Comparison of ENCODE assay signal across 13 mouse cellular contexts in genomic region chr7:36709974-36710373, GRCm38 (mm10). TPM values are rescaled to one million over a fixed set of nuclear protein-coding genes. Genes with fewer than 3 reads are reported as not detected.
DNase-seq lines count a peak whose midpoint lies in the region; ATAC-seq and TF ChIP-seq lines count a peak whose summit lies in the region.
"Had no signal": no experiment of that assay in that cellular context is flagged by ENCODE, and none has a peak within 500 bp of the region (broad histone marks: within the 10 kb centered on the region; RNA-seq: fewer than 3 reads in every experiment).

No protein-coding gene starts in this region.

- no peaks in the 10 kb centered on the region for H3K36me3 ChIP-seq in forebrain, embryonic 11.5 days (ENCODE audit: control insufficient read depth, insufficient read depth, low read length)
- H3K36me3 ChIP-seq in forebrain, embryonic 14.5 days (ENCODE audit: control insufficient read depth, insufficient read depth, low read length) = no peaks in the 10 kb centered on the region
- no peaks in the 10 kb centered on the region for H3K36me3 ChIP-seq in midbrain, postnatal 0 days (ENCODE audit: insufficient read depth, low read length)
- H3K36me3 ChIP-seq in midbrain, embryonic 15.5 days (replicated peaks) = no peaks in the 10 kb centered on the region
- no peaks in the 10 kb centered on the region for H3K36me3 ChIP-seq in limb, embryonic 13.5 days
- no peaks in the 10 kb centered on the region for H3K36me3 ChIP-seq in stomach, postnatal 0 days (ENCODE audit: control insufficient read depth, insufficient read depth, low read length)
- H3K36me3 ChIP-seq: heart, embryonic 12.5 days had no signal

- TF ChIP-seq CTCF in midbrain, postnatal 0 days (IDR thresholded peaks at IDR 0.05) = no peak
- no peak for TF ChIP-seq CTCF in stomach, postnatal 0 days (IDR thresholded peaks at IDR 0.05; ENCODE audit: low read depth)

- no peak overlapping the region for H3K4me2 ChIP-seq in forebrain, embryonic 11.5 days (ENCODE audit: low read depth, low read length, severe bottlenecking)
- no peak overlapping the region for H3K4me2 ChIP-seq in forebrain, embryonic 14.5 days (ENCODE audit: low read length)
- peak overlapping the region; percentile 12; the same call in 1 of the 2 replicates for H3K4me2 ChIP-seq in midbrain, postnatal 0 days (ENCODE audit: low read depth, low read length, poor library complexity, severe bottlenecking)
- no peak overlapping the region for H3K4me2 ChIP-seq in midbrain, embryonic 15.5 days
- peak overlapping the region; percentile 58 for H3K4me2 ChIP-seq in limb, embryonic 13.5 days (replicated peaks)
- 0 out of 2 replicates have a peak overlapping the region, but pooled peaks have one; percentile 23 for H3K4me2 ChIP-seq in stomach, postnatal 0 days (replicated peaks; ENCODE audit: low read depth)
- H3K4me2 ChIP-seq: heart, embryonic 12.5 days had no signal

- H3K27ac ChIP-seq in forebrain, embryonic 11.5 days (ENCODE audit: low read depth, low read length) = peak overlapping the region; percentile 51; the same call in 1 of the 2 replicates
- H3K27ac ChIP-seq in forebrain, embryonic 14.5 days (ENCODE audit: low read depth, low read length) = no peak overlapping the region
- H3K27ac ChIP-seq in midbrain, postnatal 0 days (ENCODE audit: low read depth, low read length) = no peak overlapping the region
- H3K27ac ChIP-seq in midbrain, embryonic 15.5 days = no peak overlapping the region
- no peak overlapping the region for H3K27ac ChIP-seq in limb, embryonic 13.5 days
- H3K27ac ChIP-seq in stomach, postnatal 0 days (replicated peaks) = no peak overlapping the region

- H3K9me3 ChIP-seq in forebrain, embryonic 11.5 days (ENCODE audit: control insufficient read depth, low read length) = no peaks in the 10 kb centered on the region
- H3K9me3 ChIP-seq in forebrain, embryonic 14.5 days (replicated peaks; ENCODE audit: control insufficient read depth, low read length) = no peaks in the 10 kb centered on the region
- H3K9me3 ChIP-seq in midbrain, postnatal 0 days (ENCODE audit: low read length) = no peaks in the 10 kb centered on the region
- no peaks in the 10 kb centered on the region for H3K9me3 ChIP-seq in midbrain, embryonic 15.5 days
- no peaks in the 10 kb centered on the region for H3K9me3 ChIP-seq in limb, embryonic 13.5 days
- H3K9me3 ChIP-seq in stomach, postnatal 0 days (ENCODE audit: control insufficient read depth, low read length) = no peaks in the 10 kb centered on the region
- H3K9me3 ChIP-seq: heart, embryonic 12.5 days had no signal

- H3K4me1 ChIP-seq in forebrain, embryonic 11.5 days (replicated peaks; ENCODE audit: control insufficient read depth, insufficient read depth, low read length) = peaks cover 28% of the 10 kb centered on the region
- H3K4me1 ChIP-seq in forebrain, embryonic 14.5 days (ENCODE audit: control insufficient read depth, insufficient read depth, low read length) = peaks cover 40% of the 10 kb centered on the region
- H3K4me1 ChIP-seq in midbrain, postnatal 0 days (ENCODE audit: insufficient read depth, low read length) = no peaks in the 10 kb centered on the region; the same call in 1 of the 2 replicates
- H3K4me1 ChIP-seq in midbrain, embryonic 15.5 days = peaks cover 43% of the 10 kb centered on the region
- peaks cover 60% of the 10 kb centered on the region for H3K4me1 ChIP-seq in limb, embryonic 13.5 days
- H3K4me1 ChIP-seq in stomach, postnatal 0 days (replicated peaks; ENCODE audit: control insufficient read depth, insufficient read depth) = no peaks in the 10 kb centered on the region

- no peak for TF ChIP-seq EP300 in stomach, postnatal 0 days (optimal IDR thresholded peaks at IDR 0.05)

- H3K9ac ChIP-seq in forebrain, embryonic 11.5 days (ENCODE audit: low read length) = no peak overlapping the region
- H3K9ac ChIP-seq in forebrain, embryonic 14.5 days (ENCODE audit: low read length) = no peak overlapping the region
- no peak overlapping the region for H3K9ac ChIP-seq in midbrain, postnatal 0 days (replicated peaks; ENCODE audit: low read length, poor library complexity, severe bottlenecking)
- no peak overlapping the region for H3K9ac ChIP-seq in midbrain, embryonic 15.5 days
- no peak overlapping the region for H3K9ac ChIP-seq in limb, embryonic 13.5 days
- H3K9ac ChIP-seq in stomach, postnatal 0 days (ENCODE audit: low read length) = no peak overlapping the region
- H3K9ac ChIP-seq: heart, embryonic 12.5 days had no signal

- 65% methylated on average over 12 of the region's 12 CpGs for WGBS in forebrain, embryonic 11.5 days
- WGBS in forebrain, embryonic 14.5 days = 32% methylated on average over 12 of the region's 12 CpGs
- WGBS in midbrain, postnatal 0 days = 41% methylated on average over 12 of the region's 12 CpGs
- 51% methylated on average over 12 of the region's 12 CpGs for WGBS in midbrain, embryonic 15.5 days
- 10% methylated on average over 12 of the region's 12 CpGs for WGBS in limb, embryonic 13.5 days
- 24% methylated on average over 12 of the region's 12 CpGs for WGBS in stomach, postnatal 0 days

- H3K27me3 ChIP-seq in forebrain, embryonic 11.5 days (ENCODE audit: control insufficient read depth, insufficient read depth, low read length) = no peaks in the 10 kb centered on the region
- H3K27me3 ChIP-seq in forebrain, embryonic 14.5 days (replicated peaks; ENCODE audit: control insufficient read depth, insufficient read depth, low read length) = no peaks in the 10 kb centered on the region
- no peaks in the 10 kb centered on the region for H3K27me3 ChIP-seq in midbrain, postnatal 0 days (ENCODE audit: insufficient read depth, low read length)
- no peaks in the 10 kb centered on the region for H3K27me3 ChIP-seq in midbrain, embryonic 15.5 days (replicated peaks)
- H3K27me3 ChIP-seq in limb, embryonic 13.5 days = no peaks in the 10 kb centered on the region; the same call in 1 of the 2 replicates
- H3K27me3 ChIP-seq in stomach, postnatal 0 days (ENCODE audit: control insufficient read depth, insufficient read depth, low read length) = no peaks in the 10 kb centered on the region
- H3K27me3 ChIP-seq: heart, embryonic 12.5 days had no signal

- DNase-seq in forebrain, embryonic 11.5 days (ENCODE audit: low spot score) = no peak
- no peak for DNase-seq in forebrain, embryonic 14.5 days (ENCODE audit: low spot score)
- DNase-seq in midbrain, postnatal 0 days (ENCODE audit: low spot score) = no peak
- no peak for DNase-seq in stomach, postnatal 0 days (ENCODE audit: low spot score)
- DNase-seq in heart, postnatal 4 days = no peak
- no peak for DNase-seq in layer of hippocampus, adult 18-20 months (ENCODE audit: low spot score in 2 of 2)
- DNase-seq: cerebellum, adult 11-12 months; right cerebral cortex, adult 18-20 months; thymus, postnatal 36 days had no signal

- no peak overlapping the region for H3K4me3 ChIP-seq in forebrain, embryonic 11.5 days (ENCODE audit: low read depth, low read length)
- no peak overlapping the region for H3K4me3 ChIP-seq in forebrain, embryonic 14.5 days (ENCODE audit: low read depth, low read length)
- H3K4me3 ChIP-seq in midbrain, postnatal 0 days (ENCODE audit: low read depth, low read length) = no peak overlapping the region
- no peak overlapping the region for H3K4me3 ChIP-seq in midbrain, embryonic 15.5 days
- peak overlapping the region; percentile 29 for H3K4me3 ChIP-seq in limb, embryonic 13.5 days
- no peak overlapping the region for H3K4me3 ChIP-seq in stomach, postnatal 0 days (ENCODE audit: low read depth, low read length)
- H3K4me3 ChIP-seq: heart, embryonic 12.5 days had no signal

- ATAC-seq in forebrain, embryonic 11.5 days (replicated peaks; ENCODE audit: low FRiP score) = no peak
- ATAC-seq in forebrain, embryonic 14.5 days = no peak
- ATAC-seq in midbrain, postnatal 0 days (ENCODE audit: low FRiP score) = no peak
- no peak for ATAC-seq in midbrain, embryonic 15.5 days (replicated peaks)
- ATAC-seq in limb, embryonic 13.5 days (ENCODE audit: low FRiP score, low read depth) = no peak
- no peak for ATAC-seq in stomach, postnatal 0 days (ENCODE audit: low FRiP score, low TSS enrichment)
- ATAC-seq: inflammation-experienced regulatory T-cells, adult 6 months had no signal

RNA-seq across cellular contexts. Expression of gene Tshz3, which starts 12.1 kb away (rescaled TPM):
- 9.3 and 10.0 TPM in 2 replicates for polyA plus RNA-seq in forebrain, embryonic 11.5 days (2014; fragmentation: Nextera tagmentation; extraction: Ambion mirVana)
- 10.3 and 13.7 TPM in 2 replicates for polyA plus RNA-seq in forebrain, embryonic 14.5 days (2014; fragmentation: Nextera tagmentation; extraction: Ambion mirVana)
- total RNA-seq in midbrain, postnatal 0 days (2014; rRNA removed) = 11.1 and 11.9 TPM in 2 replicates
- polyA plus RNA-seq in midbrain, postnatal 0 days (2015; fragmentation: Nextera tagmentation; extraction: Ambion mirVana) = 5.1 and 6.7 TPM in 2 replicates
- 9.8 and 11.1 TPM in 2 replicates for polyA plus RNA-seq in midbrain, embryonic 15.5 days (2015; fragmentation: Nextera tagmentation; extraction: Ambion mirVana)
- 10.9 and 11.0 TPM in 2 replicates for polyA plus RNA-seq in limb, embryonic 13.5 days (2015; fragmentation: Nextera tagmentation; extraction: Ambion mirVana)
- 4.3 and 4.4 TPM in 2 replicates for polyA plus RNA-seq in stomach, postnatal 0 days (2015; fragmentation: Nextera tagmentation; extraction: Ambion mirVana)
- 1 to 10 TPM; 5.5 to 6.1 TPM for total RNA-seq in heart, postnatal 4 days (2021)
- total RNA-seq in layer of hippocampus, adult 18-20 months (2021) = 10 to 100 TPM; 13.0 to 16.5 TPM

Comparison
In these comparisons a context has a peak if more than half of its experiments do, and no peak if none do; other contexts are left out.
1. H3K4me2 ChIP-seq: peak in midbrain, postnatal 0 days (single experiment), limb, embryonic 13.5 days (single experiment) and stomach, postnatal 0 days (single experiment); none in forebrain, embryonic 11.5 days (single experiment), forebrain, embryonic 14.5 days (single experiment) and midbrain, embryonic 15.5 days (single experiment).